Mouse (Mus musculus) liver, postnatal 0 days (tissue): ENCODE data around the gene Sppl2a. TPM values are rescaled to one million over a fixed set of nuclear protein-coding genes. Genes with fewer than 3 reads are reported as not detected.
A peak's percentile ranks its signal among the peaks of the same experiment; 100 is the strongest.
"Not testable (repeated sequence)": the region's sequence is repeated elsewhere in the genome, so short reads cannot be mapped to it uniquely, and the experiment has no call there.

ENCODE experiments used
- ATAC-seq: fragments of 200-750 bp; cut with Nextera tagmentation; 2 replicates; pipeline ENCODE4 v1.8.0; 2017; ENCODE audit warnings: mild to moderate bottlenecking, moderate library complexity
- DNase-seq: peaks from one replicate; pipeline ENCODE4 v3.0.0-alpha.2; 2016
- H3K27ac ChIP-seq: fragments of 300-500 bp; sonication (generic); 2 replicates; pipeline ENCODE4 v1.5.1; 2014; ENCODE audit warnings: antibody characterized with exemption, moderate library complexity, mild to moderate bottlenecking, low read depth
- H3K27me3 ChIP-seq: fragments of 300-500 bp; sonication (generic); 2 replicates; pipeline ENCODE4 v1.6.1; 2014; ENCODE audit warnings: low read length, control low read depth, mixed read lengths; ENCODE audit not compliant: insufficient read depth
- H3K36me3 ChIP-seq: fragments of 300-500 bp; sonication (generic); replicated peaks from 2 replicates; pipeline ENCODE4 v1.6.1; 2014; ENCODE audit warnings: mild to moderate bottlenecking, control low read depth, low read length, moderate library complexity, mixed read lengths; ENCODE audit not compliant: insufficient read depth
- H3K4me1 ChIP-seq: fragments of 300-500 bp; sonication (generic); 2 replicates; pipeline ENCODE4 v1.6.1; 2014; ENCODE audit warnings: antibody characterized with exemption, mild to moderate bottlenecking, control low read depth; ENCODE audit not compliant: insufficient read depth
- H3K4me2 ChIP-seq: fragments of 300-500 bp; sonication (generic); 2 replicates; pipeline ENCODE4 v1.6.1; 2014; ENCODE audit warnings: low read depth, mild to moderate bottlenecking, low read length, moderate library complexity, mixed read lengths
- H3K4me3 ChIP-seq: fragments of 300-500 bp; sonication (generic); 2 replicates; pipeline ENCODE4 v1.5.1; 2014; ENCODE audit warnings: low read depth, low read length
- H3K9ac ChIP-seq: fragments of 300-500 bp; sonication (generic); replicated peaks from 2 replicates; pipeline ENCODE4 v1.6.1; 2014; ENCODE audit warnings: mild to moderate bottlenecking, moderate library complexity
- H3K9me3 ChIP-seq: fragments of 300-500 bp; sonication (generic); 2 replicates; pipeline ENCODE4 v1.6.1; 2016; ENCODE audit warnings: mild to moderate bottlenecking, control low read depth, low read length, mixed read lengths
- CTCF ChIP-seq: sonication (generic); IDR thresholded peaks from 2 replicates; pipeline ENCODE4 v1.5.1; 2016; ENCODE audit warnings: antibody characterized with exemption, low read depth
- EP300 ChIP-seq: IDR thresholded peaks from 2 replicates; pipeline ENCODE4 v1.6.1; 2016; ENCODE audit warnings: antibody characterized with exemption, low read depth, mild to moderate bottlenecking
- WGBS: fragments of 180-500 bp; shearing (Covaris S2); extraction: QIAGEN DNeasy Blood & Tissue Kit; methylation state at CpG from one replicate; pipeline ENCODE4 v1.1.7; 2014; ENCODE audit not compliant: insufficient replicate concordance; 5-methylcytosine and 5-hydroxymethylcytosine counted together
- polyA plus RNA-seq: library from polyadenylated mRNA; unstranded; fragments of >200 nt; fragmentation: Nextera tagmentation; extraction: Ambion mirVana; gene quantifications from 2 replicates; pipeline ENCODE4 v1.2.1, GENCODE M21; 2015

Gene Sppl2a
- polyA plus RNA-seq, 1 experiment from 2014 or later = 43.4 TPM

DNA sequence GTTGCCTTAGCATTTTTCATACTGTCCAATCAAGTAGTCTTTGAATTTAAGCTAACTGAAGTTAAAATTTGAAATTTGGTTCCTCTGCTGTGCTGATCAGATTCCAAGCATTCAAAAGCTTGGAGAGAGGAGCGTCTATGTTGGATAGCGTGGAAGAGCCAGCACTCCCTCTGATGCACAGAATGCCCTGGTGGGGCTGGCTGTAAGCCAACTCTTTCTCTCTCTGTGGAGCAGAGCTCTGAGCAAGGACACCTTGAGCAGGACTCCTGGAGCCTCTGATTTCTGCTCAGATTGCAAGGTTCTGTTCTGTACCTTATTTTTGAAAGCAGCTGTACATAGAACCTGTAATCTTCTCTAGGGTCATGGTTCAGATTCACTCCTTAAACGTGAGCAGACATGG lies 16.8 kb upstream of the Sppl2a start:
- Histone ChIP-seq H3K9ac (no peak overlapping the region; the same call in 1 of the 2 replicates), H3K27me3 (no peaks in the 10 kb centered on the region), H3K9me3 (no peaks in the 10 kb centered on the region), H3K4me1 (peaks cover 4% of the 10 kb centered on the region; the same call in 1 of the 2 replicates), H3K36me3 (no peaks in the 10 kb centered on the region), H3K4me3 (no peak overlapping the region), H3K4me2 (no peak overlapping the region), H3K27ac (peak overlapping the region; percentile 26; the same call in 1 of the 2 replicates)
- DNase-seq = no peak
- ATAC-seq = no peak
- 45% methylated on average over 3 of the region's 3 CpGs for WGBS
- TF ChIP-seq CTCF (no peak), EP300 (no peak)

DNA sequence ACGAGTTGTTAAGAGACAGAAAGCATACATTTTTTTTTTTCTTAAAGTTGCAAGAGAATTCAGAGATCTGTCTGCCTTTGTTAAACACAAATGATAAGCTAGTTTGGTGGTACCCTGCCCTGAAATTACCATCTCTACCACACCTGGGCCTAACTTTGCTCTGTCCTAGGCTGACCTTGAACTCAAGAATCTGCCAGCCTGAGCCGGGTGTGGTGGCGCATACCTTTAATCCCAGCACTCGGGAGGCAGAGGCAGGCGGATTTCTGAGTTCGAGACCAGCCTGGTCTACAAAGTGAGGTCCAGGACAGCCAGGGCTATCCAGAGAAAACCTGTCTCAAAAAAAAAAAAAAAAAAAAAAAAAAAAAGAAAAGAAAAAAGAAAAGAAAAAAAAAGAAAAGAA lies 16.3 kb upstream of the Sppl2a start:
- H3K27ac ChIP-seq, H3K9me3 ChIP-seq, H3K4me1 ChIP-seq, DNase-seq, H3K36me3 ChIP-seq, H3K4me2 ChIP-seq, H3K27me3 ChIP-seq, ATAC-seq, H3K4me3 ChIP-seq, H3K9ac ChIP-seq: not testable (repeated sequence)
- WGBS = 74% methylated on average over 6 of the region's 6 CpGs

DNA sequence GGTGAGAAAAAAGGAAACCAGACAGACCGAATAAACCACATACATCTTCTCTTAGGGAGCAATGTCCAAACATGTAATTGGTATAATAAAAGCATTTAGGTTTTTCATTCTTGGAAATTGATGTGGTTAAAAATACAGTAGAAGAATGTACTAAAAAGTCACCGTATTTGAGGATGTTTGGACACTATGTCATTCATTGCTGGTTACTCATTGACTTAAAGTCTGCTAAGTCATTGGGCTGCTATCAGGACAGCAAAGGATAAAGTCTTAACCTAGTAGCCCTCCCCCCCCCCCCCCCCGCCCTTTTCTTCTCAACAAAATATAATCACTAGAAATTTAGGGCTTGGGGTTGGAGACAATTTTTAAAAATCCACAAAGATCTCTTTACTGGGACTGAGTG lies 15.2 kb upstream of the Sppl2a start:
- DNase-seq = no peak
- Histone ChIP-seq H3K27ac (peak overlapping the region; percentile 66), H3K27me3 (no peaks in the 10 kb centered on the region), H3K4me1 (peaks cover 4% of the 10 kb centered on the region; the same call in 1 of the 2 replicates), H3K4me2 (no peak overlapping the region), H3K4me3 (no peak overlapping the region), H3K36me3 (no peaks in the 10 kb centered on the region), H3K9me3 (no peaks in the 10 kb centered on the region), H3K9ac (no peak overlapping the region)
- WGBS = 61% methylated on average over 3 of the region's 3 CpGs
- TF ChIP-seq CTCF (no peak), EP300 (no peak)
- ATAC-seq = no peak

DNA sequence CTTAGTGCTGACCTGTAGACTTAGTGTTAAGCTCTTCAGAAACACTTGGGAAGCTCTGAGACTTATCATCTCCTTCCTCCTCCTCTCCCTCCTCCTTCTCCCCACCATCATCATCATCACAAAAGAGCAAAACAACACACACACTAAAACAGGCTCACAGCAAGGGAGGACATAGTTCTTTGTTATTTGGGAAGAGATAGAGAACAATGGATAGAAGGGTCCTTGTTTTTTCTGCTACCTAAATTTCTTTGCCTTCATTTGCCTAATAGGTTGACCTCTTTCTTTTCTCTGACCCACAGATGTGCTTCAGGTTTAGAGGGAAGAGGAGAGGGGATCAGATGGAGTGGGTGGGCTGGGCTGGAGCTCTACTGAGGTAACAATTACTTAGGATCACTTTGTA lies 14.6 kb upstream of the Sppl2a start:
- H3K4me2 ChIP-seq = no peak overlapping the region
- no peaks in the 10 kb centered on the region for H3K36me3 ChIP-seq
- H3K9ac ChIP-seq = no peak overlapping the region
- no peaks in the 10 kb centered on the region for H3K9me3 ChIP-seq
- H3K4me1 ChIP-seq = peaks cover 4% of the 10 kb centered on the region; the same call in 1 of the 2 replicates
- no peak overlapping the region for H3K4me3 ChIP-seq
- ATAC-seq = no peak
- no peak overlapping the region for H3K27ac ChIP-seq
- no peaks in the 10 kb centered on the region for H3K27me3 ChIP-seq
- TF ChIP-seq EP300 (no peak), CTCF (no peak)
- DNase-seq = no peak

DNA sequence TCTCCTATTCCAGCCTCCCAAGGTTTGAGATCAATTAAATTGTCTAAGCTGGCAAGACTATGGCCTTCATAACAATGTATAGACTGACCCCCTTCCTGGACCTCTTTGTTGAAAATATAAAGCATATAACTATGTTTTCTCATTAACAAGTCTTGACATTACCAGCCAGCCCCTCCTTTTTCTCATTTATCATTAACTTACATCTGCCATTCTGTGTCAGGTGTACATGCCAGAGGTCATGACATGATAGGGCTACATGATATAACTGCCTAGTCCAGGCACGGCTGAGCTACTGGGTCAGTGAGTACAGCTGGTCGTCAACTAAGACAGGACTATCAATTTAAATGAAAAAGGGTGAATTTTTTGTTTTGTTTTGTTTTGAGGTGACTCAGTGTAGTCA lies 10.2 kb upstream of the Sppl2a start:
- ATAC-seq (no peak), DNase-seq (no peak)
- TF ChIP-seq EP300 (no peak), CTCF (no peak)
- Histone ChIP-seq H3K9me3 (no peaks in the 10 kb centered on the region), H3K4me2 (no peak overlapping the region), H3K4me1 (no peaks in the 10 kb centered on the region; the same call in 1 of the 2 replicates), H3K36me3 (no peaks in the 10 kb centered on the region), H3K9ac (no peak overlapping the region), H3K4me3 (no peak overlapping the region), H3K27ac (no peak overlapping the region), H3K27me3 (no peaks in the 10 kb centered on the region)
- 53% methylated on average over 2 of the region's 2 CpGs for WGBS

DNA sequence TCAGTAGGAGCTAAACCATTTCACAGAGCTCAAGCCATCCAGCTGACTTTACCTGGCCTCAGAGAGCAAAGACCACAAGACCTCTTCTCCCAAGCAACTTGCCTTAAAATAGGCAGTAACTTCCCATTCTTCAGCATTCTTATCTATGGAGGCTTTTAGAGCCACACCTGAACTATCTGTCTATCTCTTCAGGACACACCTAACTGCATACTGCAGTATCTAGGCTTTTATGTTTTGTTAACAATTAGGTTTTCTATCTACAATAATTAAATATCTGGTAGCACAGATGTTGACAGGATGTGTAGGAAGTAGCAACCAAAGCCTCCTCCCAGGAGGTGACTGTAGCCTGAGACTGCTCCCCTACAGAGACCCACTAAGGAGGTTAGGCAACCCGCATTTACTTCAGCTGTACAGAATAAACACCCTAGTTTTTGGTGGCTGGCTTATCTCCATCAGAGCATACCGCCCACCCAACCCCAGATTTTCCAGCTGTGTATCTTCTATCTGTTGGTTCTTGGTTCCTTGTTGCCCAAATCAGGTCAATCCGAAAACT lies 7.4 kb upstream of the Sppl2a start:
- no peak overlapping the region for H3K4me2 ChIP-seq
- H3K9ac ChIP-seq = no peak overlapping the region
- no peak for TF ChIP-seq CTCF
- TF ChIP-seq EP300 = peak; percentile 30; the same call in 1 of the 2 replicates
- 52% methylated on average over 3 of the region's 3 CpGs for WGBS
- H3K27me3 ChIP-seq = no peaks in the 10 kb centered on the region
- H3K36me3 ChIP-seq = no peaks in the 10 kb centered on the region
- H3K9me3 ChIP-seq = no peaks in the 10 kb centered on the region
- DNase-seq (no peak), ATAC-seq (no peak)
- no peaks in the 10 kb centered on the region; the same call in 1 of the 2 replicates for H3K4me1 ChIP-seq
- no peak overlapping the region for H3K4me3 ChIP-seq
- no peak overlapping the region for H3K27ac ChIP-seq

DNA sequence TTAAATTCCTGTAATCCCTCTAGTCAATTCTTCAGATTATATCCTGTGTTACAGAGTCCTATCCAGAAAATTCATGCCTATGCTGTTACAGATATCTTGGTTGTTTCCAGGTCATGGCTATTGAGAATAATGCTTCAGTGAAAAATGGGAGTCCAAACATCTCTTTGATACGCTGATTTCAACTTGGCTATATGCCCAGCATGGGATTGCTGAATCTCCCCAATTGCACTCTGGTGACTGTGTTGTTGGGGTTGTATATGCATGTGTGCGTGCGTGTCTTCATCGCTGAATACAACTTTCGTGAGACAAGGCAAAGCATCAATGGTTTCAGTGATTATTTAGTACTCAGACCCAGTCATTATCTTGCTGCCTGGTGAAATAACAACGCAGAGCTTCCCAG lies 5.0 kb upstream of the Sppl2a start:
- TF ChIP-seq EP300 (no peak), CTCF (no peak)
- 85% methylated on average over 6 of the region's 6 CpGs for WGBS
- H3K4me2 ChIP-seq = no peak overlapping the region

More for the DNA sequence above, 5.0 kb upstream of the Sppl2a start:
- DNase-seq (no peak), ATAC-seq (no peak)
- H3K4me1 ChIP-seq = peaks cover 6% of the 10 kb centered on the region; the same call in 1 of the 2 replicates
- H3K27me3 ChIP-seq = no peaks in the 10 kb centered on the region
- no peak overlapping the region for H3K9ac ChIP-seq
- no peak overlapping the region for H3K27ac ChIP-seq
- no peaks in the 10 kb centered on the region for H3K9me3 ChIP-seq
- H3K36me3 ChIP-seq = no peaks in the 10 kb centered on the region
- no peak overlapping the region for H3K4me3 ChIP-seq
